Mouse (Mus musculus) kidney, adult 2 months (tissue): ENCODE data around the gene Proser2. TPM values are rescaled to one million over a fixed set of nuclear protein-coding genes. Genes with fewer than 3 reads are reported as not detected.

Experiments used
- DNase-seq: peaks from one replicate; pipeline ENCODE4 v3.0.0; 2021
- H3K27ac ChIP-seq: fragments of 200-500 bp; 2 replicates; pipeline ENCODE4 v1.5.1; 2012; ENCODE audit warnings: low read depth, low read length, control low read depth, inconsistent platforms; ENCODE audit not compliant: insufficient read depth
- H3K27me3 ChIP-seq: fragments of 200-500 bp; replicated peaks from 2 replicates; pipeline ENCODE4 v1.6.1; 2012; ENCODE audit warnings: mild to moderate bottlenecking, moderate library complexity, low read length, inconsistent platforms; ENCODE audit not compliant: control insufficient read depth, insufficient read depth
- H3K36me3 ChIP-seq: fragments of 200-500 bp; 2 replicates; pipeline ENCODE4 v1.6.1; 2012; ENCODE audit warnings: mild to moderate bottlenecking, moderate library complexity, low read length, inconsistent platforms; ENCODE audit not compliant: control insufficient read depth, insufficient read depth
- H3K4me1 ChIP-seq: fragments of 200-500 bp; 2 replicates; pipeline ENCODE4 v1.6.1; 2011; ENCODE audit warnings: low read length; ENCODE audit not compliant: control insufficient read depth, insufficient read depth
- H3K4me3 ChIP-seq: fragments of 200-500 bp; 2 replicates; pipeline ENCODE4 v1.5.1; 2011; ENCODE audit warnings: mild to moderate bottlenecking, low read depth, low read length, control low read depth; ENCODE audit not compliant: insufficient read depth
- CTCF ChIP-seq: fragments of 200-500 bp; conservative IDR thresholded peaks from 2 replicates; pipeline ENCODE4 v1.5.1; 2011; ENCODE audit warnings: low read depth, mild to moderate bottlenecking, control low read depth, low read length, moderate library complexity, mixed read lengths; ENCODE audit not compliant: insufficient read depth, insufficient read length
- POLR2A ChIP-seq: fragments of 200-500 bp; IDR thresholded peaks from one replicate; pipeline ENCODE4 v1.6.1; 2011; ENCODE audit warnings: low read depth, low read length, control low read depth
- WGBS: fragments of 180-500 bp; shearing (Covaris S2); methylation state at CpG from one replicate; pipeline ENCODE4 v1.1.7; 2018; 5-methylcytosine and 5-hydroxymethylcytosine counted together
- polyA plus RNA-seq: library from polyadenylated mRNA; depleted of rRNA; stranded (reverse); fragments of >200 nt; gene quantifications from 2 replicates; pipeline ENCODE4 v1.2.3, GENCODE M21; 2012; rRNA removed

Gene Proser2
- polyA plus RNA-seq, 1 experiment = 7.9 TPM

DNA sequence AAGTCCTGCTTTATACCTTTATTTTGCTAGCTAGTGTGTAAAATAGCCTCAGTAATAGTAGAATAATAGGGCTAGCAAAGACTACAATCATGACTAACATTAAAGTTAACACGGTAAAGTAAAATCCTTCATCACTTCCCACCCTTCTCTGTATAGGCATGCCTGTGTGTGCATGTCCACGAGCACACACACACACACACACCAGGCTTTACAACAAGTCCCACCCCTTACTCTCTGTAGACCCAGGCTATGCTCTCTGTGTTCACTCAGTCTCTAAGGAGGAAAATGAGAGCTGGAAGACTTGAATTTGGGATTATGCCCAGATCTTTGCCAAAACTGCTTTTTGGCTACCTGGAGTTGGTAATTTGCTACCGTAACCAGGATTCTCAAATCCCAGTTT is 81.0 kb downstream of the Proser2 start:
- Histone ChIP-seq H3K27me3 (no peaks in the 10 kb centered on the region), H3K27ac (no peak overlapping the region), H3K4me3 (no peak overlapping the region), H3K36me3 (peaks cover 20% of the 10 kb centered on the region), H3K4me1 (no peaks in the 10 kb centered on the region)
- DNase-seq = no peak
- WGBS = 94% methylated on average over 3 of the region's 3 CpGs
- no peak for TF ChIP-seq CTCF

DNA sequence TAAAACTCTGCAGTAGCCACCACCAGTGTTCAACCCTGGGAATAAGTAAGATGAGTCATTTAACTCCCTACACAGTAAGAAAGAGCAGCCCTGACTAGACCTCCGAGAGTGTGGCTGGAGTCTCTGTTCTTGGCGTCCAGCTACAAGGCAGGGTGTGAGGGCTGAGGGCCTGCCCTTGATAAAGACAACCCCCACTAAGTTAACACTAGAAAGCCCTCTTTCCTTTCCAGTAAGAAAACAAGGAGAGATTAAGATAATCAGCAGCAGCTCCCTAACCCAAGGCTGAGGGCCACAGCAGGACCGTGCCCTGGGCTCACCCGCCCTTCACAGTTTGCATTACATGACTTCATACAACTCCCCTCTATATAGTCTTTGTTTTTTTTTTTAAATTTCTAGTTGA is 81.4 kb downstream of the Proser2 start:
- 88% methylated on average over 4 of the region's 4 CpGs for WGBS
- H3K36me3 ChIP-seq = peaks cover 20% of the 10 kb centered on the region
- H3K4me1 ChIP-seq = no peaks in the 10 kb centered on the region

More for the DNA sequence above, 81.4 kb downstream of the Proser2 start:
- no peak for TF ChIP-seq CTCF
- no peak for TF ChIP-seq POLR2A
- Histone ChIP-seq H3K4me3 (no peak overlapping the region), H3K27me3 (no peaks in the 10 kb centered on the region), H3K27ac (no peak overlapping the region)
- no peak for DNase-seq

Other genes with a start within 250 kb of the Proser2 start
- 23.3 and 26.7 TPM in 2 replicates for gene Sec61a2, start 234.8 kb downstream of the Proser2 start, polyA plus RNA-seq
- 25.2 and 27.0 TPM in 2 replicates for gene Dhtkd1, start 187.4 kb downstream of the Proser2 start, polyA plus RNA-seq
- gene Upf2, start 178.7 kb downstream of the Proser2 start, polyA plus RNA-seq = 2.8 and 4.3 TPM in 2 replicates
- gene Echdc3, start 82.8 kb upstream of the Proser2 start, polyA plus RNA-seq = 67.9 and 74.7 TPM in 2 replicates
- 8.9 and 9.1 TPM in 2 replicates for gene Usp6nl, start 192.5 kb upstream of the Proser2 start, polyA plus RNA-seq